Mouse (Mus musculus): ENCODE results near the gene Olfr721-ps1.

DNA sequence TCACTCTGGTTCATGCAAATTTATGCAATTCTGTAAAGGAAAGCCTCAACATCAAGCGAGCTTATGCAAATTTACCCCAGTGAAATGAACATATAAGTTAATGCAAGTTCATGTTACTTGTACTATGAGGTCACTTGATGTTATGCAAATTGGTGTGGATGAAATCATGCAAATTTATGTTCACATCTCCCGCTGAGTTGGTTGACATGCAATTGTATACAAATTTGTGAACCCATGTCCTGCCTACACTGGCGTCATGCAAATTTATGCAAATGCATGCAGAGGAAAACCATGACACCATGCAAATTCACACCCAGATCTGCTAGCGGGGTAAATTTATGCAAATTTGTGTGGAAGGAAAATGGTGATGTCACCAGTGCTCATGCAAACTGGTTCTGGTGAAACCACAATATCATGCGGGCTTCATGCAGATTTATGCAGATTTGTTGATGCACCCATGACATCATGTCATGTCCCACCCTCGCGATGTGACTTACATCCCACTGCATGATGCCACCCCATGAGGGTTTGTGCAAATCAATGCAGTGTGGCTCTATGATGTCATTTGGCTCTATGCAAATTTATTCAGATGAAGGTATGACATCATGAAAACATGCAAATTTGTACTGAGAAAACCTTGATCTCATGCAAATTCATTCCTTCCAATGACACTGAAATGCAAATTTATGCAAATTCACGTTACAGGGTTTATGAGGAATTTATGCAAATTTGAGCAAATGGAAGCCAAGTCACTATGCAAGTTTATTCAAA, 47.2 kb upstream of the Olfr721-ps1 start:
- TF ChIP-seq GATA1 (IDR thresholded peaks at IDR 0.05; ENCODE audit: borderline replicate concordance, low read length) (no peak), FLI1 (IDR thresholded peaks at IDR 0.05; ENCODE audit: low read length) (no peak)

Measured in megakaryocyte, embryonic 14.5 days (primary cell).